Mouse (Mus musculus): ENCODE measurements around the gene Vps45.
A peak's percentile ranks its signal among the peaks of the same experiment; 100 is the strongest.
"Not testable (repeated sequence)": the region's sequence is repeated elsewhere in the genome, so short reads cannot be mapped to it uniquely, and the experiment has no call there.

The Vps45 gene

DNA sequence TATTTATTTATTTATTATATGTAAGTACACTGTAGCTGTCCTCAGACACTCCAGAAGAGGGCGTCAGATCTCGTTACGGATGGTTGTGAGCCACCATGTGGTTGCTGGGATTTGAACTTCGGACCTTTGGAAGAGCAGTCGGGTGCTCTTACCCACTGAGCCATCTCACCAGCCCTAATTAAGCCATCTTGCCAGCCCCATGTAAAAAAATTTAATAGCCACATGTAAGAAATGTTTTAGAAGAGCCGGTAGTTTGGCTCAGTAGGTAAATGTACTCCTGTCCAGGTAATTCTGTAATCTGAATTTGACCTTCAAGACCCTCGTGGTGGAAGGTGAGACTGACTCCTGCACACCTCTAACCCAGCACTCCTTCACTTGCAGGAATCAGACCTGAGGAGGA, 87.6 kb downstream of the Vps45 start:
- not testable (repeated sequence) for DNase-seq (ENCODE audit: low read depth)

- DNase-seq (ENCODE audit: low read depth), result no peak
These were observed 89.0 kb downstream of the Vps45 start for GRCm38 (mm10) chr3:95969277-95969676.

DNA sequence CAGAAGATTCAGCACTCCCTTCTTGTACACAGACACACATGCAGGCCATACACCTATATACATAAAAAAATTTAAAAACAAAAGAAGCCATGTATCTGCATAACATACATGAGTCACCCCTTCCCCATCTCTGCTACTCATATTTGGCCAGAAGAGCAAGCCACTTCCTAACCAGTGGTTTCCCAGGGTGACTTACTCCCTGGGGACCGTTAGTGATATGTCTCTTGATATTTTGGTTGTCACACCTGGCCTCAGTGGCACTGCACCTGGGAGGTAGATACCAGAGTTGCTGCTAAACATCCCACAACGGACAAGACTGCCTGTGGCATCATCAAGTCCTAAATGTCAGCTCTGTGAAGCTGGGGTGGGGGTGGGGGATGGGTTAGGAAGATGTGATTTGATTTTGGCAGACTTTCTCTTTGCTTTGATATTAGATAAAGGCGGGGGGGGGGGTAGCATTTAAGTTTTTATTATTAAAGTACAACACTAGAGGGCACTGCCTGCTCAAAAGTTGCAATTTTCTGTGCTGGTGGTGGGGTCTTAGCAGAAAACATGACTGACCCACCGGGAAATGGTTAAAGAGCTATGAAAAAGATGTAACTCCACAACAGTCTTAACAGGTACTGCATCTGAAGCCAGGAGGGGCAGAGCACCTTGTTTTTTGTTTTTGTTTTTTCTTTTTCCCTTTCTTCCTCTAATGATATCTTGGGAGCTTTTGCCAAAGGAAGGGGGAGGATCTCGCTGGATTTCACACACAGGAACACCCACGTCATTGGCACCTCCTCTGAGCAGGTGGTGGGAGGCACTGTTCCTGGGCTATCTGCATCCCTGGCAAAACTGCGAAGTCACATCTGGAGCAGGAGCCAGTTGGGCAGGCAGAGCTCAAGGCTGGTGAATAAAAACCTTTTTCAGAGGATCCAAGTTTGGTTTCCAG, 92.5 kb downstream of the Vps45 start:
- no peak for DNase-seq (ENCODE audit: low read depth)

DNA sequence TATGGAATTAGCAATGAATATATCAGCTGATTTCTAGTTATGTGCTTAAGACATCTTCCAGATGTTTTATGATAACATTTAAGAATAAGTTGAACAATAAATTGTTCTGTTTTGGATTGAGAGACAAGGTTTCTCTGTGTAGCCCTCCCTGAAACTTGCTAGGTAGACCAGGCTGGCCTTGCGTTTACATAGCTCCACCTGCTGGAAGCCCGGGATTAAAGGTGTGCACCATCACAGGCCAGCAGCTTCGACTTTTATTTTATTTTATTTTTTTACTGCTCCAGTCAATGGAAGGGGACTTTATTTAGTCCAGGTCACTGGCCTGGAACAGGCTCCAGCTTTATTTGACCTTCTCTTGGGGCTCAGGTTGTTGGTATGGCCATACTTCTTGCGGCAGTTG, 94.6 kb downstream of the Vps45 start:
- DNase-seq (ENCODE audit: low read depth), result no peak

DNA sequence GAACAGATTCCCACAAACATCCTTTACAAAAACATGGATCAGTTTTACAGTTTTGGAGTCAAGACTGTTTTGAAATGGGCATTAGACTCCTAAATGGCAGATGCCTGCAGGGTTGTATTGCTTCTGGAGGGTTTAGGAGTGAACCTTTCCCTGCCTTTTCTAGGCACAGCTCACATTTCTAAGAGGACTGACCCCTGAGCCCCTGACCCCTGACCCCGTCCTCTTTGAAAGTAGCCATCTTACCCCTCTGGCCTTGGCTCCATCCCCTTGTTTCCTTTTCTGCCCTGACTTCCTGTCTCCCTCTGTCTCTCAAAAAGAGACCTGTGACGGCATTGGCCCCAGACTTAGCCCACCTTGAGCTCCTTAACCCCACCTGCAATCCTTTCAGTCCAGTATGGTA, 95.0 kb downstream of the Vps45 start:
- DNase-seq (ENCODE audit: low read depth), result no peak

- not testable (repeated sequence) for DNase-seq (ENCODE audit: low read depth)
These were observed 96.1 kb downstream of the Vps45 start for GRCm38 (mm10) chr3:95962182-95962581.

GRCm38 (mm10) chr3:95959807-95960206, 98.5 kb downstream of the Vps45 start:
- DNase-seq (ENCODE audit: low read depth), result no peak

- peak; percentile 73 for DNase-seq (ENCODE audit: low read depth)
These were observed 99.2 kb downstream of the Vps45 start for GRCm38 (mm10) chr3:95959082-95959481.

GRCm38 (mm10) chr3:95957359-95958148, 100.7 kb downstream of the Vps45 start:
- no peak for DNase-seq (ENCODE audit: low read depth)

GRCm38 (mm10) chr3:95955318-95955717, 102.9 kb downstream of the Vps45 start:
- DNase-seq (ENCODE audit: low read depth), result no peak

DNA sequence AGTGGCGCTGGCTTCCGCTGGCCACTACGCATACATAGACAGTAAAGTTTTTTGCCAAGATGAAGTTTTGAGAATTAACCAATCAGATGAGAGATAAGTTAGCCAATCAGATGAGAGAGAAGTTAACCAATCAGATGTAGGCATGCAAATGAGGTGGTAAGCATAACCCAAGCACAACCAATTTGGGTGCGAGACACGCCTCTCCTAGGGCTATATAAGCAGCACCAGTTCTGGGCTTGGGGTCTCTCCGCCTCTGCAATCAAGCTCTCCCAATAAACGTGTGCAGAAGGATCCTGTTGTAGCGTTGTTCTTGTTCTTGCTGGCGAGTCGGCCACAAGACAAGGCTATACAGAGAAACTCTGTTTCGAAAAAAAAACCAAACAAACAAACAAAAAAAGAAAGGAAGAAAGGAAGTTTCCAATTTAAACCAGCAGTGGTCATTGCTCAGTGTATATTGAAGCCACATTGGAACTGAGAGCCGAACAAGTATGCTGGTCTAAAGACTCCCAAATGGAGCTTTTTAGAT, 103.6 kb downstream of the Vps45 start:
- not testable (repeated sequence) for DNase-seq (ENCODE audit: low read depth)

DNA sequence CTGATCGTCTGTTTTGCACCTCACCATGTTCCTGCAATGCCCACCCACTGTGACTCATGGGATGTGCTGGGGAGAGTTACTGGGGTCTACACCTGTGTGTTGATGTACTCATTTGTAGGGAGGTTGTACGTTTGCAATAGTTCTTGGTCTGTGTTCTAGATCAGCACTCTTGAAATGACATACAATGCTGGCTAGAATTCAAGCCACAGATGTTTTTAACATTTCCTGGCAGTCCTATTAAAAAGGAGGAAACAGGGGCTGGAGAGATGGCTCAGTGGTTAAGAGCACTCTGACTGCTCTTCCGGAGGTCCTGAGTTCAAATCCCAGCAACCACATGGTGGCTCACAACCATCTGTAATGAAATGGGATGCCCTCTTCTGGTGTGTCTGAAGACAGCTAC, 104.7 kb downstream of the Vps45 start:
- DNase-seq (ENCODE audit: low read depth), result no peak

- no peak for DNase-seq (ENCODE audit: low read depth)
These were observed 105.2 kb downstream of the Vps45 start for GRCm38 (mm10) chr3:95953023-95953422.

DNA sequence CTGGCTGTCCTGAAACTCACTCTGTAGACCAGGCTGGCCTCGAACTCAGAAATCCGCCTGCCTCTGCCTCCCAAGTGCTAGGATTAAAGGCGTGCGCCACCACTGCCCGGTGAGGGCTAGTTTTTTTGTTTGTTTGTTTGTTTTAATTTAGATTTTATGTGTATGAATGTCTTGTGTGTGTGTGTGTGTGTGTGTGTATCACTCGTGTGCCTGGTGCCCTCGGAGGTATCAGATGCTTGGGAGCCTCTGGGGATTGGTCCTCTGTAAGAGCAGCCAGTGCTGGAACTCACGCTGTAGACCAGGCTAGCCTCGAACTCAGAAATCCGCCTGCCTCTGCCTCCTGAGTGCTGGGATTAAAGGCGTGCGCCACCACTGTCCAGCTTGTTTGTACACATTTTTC, 106.7 kb downstream of the Vps45 start:
- DNase-seq (ENCODE audit: low read depth), result not testable (repeated sequence)

DNA sequence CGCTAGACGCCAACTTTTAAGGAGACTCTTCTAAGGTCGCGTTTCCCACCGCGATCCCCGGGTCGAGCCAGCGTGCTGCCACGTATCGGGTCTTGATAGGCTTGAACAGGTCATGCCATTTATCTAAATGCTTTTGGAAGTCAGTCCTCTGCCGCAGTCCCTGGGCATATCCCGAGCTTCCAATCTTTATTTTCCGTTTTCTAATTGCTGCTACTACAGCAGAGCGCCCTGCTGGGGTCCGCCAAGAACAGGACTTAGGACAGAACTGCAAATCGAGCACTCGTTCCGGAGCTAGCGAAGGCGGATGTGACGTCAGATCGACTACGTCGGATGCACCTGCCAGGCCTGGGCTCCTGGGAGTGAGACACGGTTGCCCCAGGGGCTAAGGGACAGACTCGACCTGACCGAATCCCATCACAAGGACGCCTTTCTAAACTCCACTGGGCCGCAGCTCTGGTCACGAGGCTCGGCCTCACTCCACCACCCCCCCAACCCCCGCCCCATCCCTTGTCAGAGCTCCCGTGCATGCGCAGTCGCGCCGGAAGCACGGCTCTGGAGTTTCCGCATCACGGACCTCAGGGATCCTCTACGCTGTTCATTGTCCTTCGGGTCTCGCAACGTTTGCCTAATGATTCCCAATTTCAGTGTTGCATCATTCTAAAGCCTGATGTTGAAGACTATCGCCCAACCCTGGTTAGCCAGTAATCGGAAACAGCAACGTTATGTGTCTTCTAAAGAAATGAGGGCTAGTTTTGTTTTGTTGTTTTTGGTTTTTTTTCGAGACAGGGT, 107.3 kb downstream of the Vps45 start:
- peak; percentile 85 for DNase-seq (ENCODE audit: low read depth)

All from c-Kit-positive CD71-positive TER-119-negative erythroid progenitor cells, embryonic 14.5 days (primary cell).